Mouse (Mus musculus) megakaryocyte, embryonic 14.5 days (primary cell): Measurements from ENCODE around the gene Frmpd4. TPM values are rescaled to one million over a fixed set of nuclear protein-coding genes. Genes with fewer than 3 reads are reported as not detected.

ENCODE experiments used
- H3K27me3 ChIP-seq: replicated peaks from 2 replicates; pipeline ENCODE3; 2012; ENCODE audit warnings: inconsistent platforms
- H3K36me3 ChIP-seq: replicated peaks from 2 replicates; pipeline ENCODE3; 2012; ENCODE audit warnings: low read length, inconsistent platforms, mixed read lengths
- H3K4me1 ChIP-seq: 2 replicates; pipeline ENCODE4 v1.6.1; 2012; ENCODE audit warnings: inconsistent platforms
- H3K4me3 ChIP-seq: replicated peaks from 2 replicates; pipeline ENCODE3; 2012; ENCODE audit warnings: moderate library complexity, mild to moderate bottlenecking, inconsistent platforms
- H3K9me3 ChIP-seq: 2 replicates; pipeline ENCODE4 v1.6.1; 2012; ENCODE audit warnings: inconsistent platforms
- FLI1 ChIP-seq: IDR thresholded peaks from 2 replicates; pipeline ENCODE4 v1.6.1; 2012; ENCODE audit warnings: low read length, inconsistent platforms, mixed read lengths
- GATA1 ChIP-seq: IDR thresholded peaks from 3 replicates; pipeline ENCODE4 v1.6.1; 2012; ENCODE audit warnings: mixed read lengths, low read length, inconsistent platforms, borderline replicate concordance
- polyA plus RNA-seq: library from polyadenylated mRNA; stranded (reverse); fragments of >175 nt; gene quantifications from 2 replicates; pipeline ENCODE4 v1.2.3, GENCODE M21; 2012; ENCODE audit warnings: low replicate concordance; ENCODE audit not compliant: insufficient read depth

Frmpd4 gene
- polyA plus RNA-seq, 1 experiment = not detected

- Histone ChIP-seq H3K36me3 (no peaks in the 10 kb centered on the region), H3K4me3 (no peak overlapping the region), H3K9me3 (no peaks in the 10 kb centered on the region), H3K4me1 (no peaks in the 10 kb centered on the region), H3K27me3 (peaks cover 3% of the 10 kb centered on the region)
- TF ChIP-seq FLI1 (no peak), GATA1 (no peak)
Observed at GRCm38 (mm10) chrX:167909483-167909882, 667.5 kb downstream of the Frmpd4 start.

- no peak for TF ChIP-seq GATA1
- no peak for TF ChIP-seq FLI1
Observed at GRCm38 (mm10) chrX:167901046-167901445, 676.0 kb downstream of the Frmpd4 start.

GRCm38 (mm10) chrX:167854821-167855220, 722.2 kb downstream of the Frmpd4 start:
- Histone ChIP-seq H3K27me3 (peaks cover 9% of the 10 kb centered on the region), H3K36me3 (no peaks in the 10 kb centered on the region), H3K4me1 (no peaks in the 10 kb centered on the region), H3K9me3 (peaks cover 9% of the 10 kb centered on the region), H3K4me3 (no peak overlapping the region)
- no peak for TF ChIP-seq GATA1
- no peak for TF ChIP-seq FLI1

More at GRCm38 (mm10) chrX:167901046-167901445, 676.0 kb downstream of the Frmpd4 start:
- H3K36me3 ChIP-seq = no peaks in the 10 kb centered on the region
- no peak overlapping the region for H3K4me3 ChIP-seq
- no peaks in the 10 kb centered on the region for H3K27me3 ChIP-seq
- no peaks in the 10 kb centered on the region for H3K4me1 ChIP-seq
- H3K9me3 ChIP-seq = no peaks in the 10 kb centered on the region

- no peaks in the 10 kb centered on the region for H3K9me3 ChIP-seq
- H3K4me3 ChIP-seq = no peak overlapping the region
- H3K27me3 ChIP-seq = no peaks in the 10 kb centered on the region
- no peaks in the 10 kb centered on the region for H3K36me3 ChIP-seq
- no peak for TF ChIP-seq GATA1
- TF ChIP-seq FLI1 = no peak
- no peaks in the 10 kb centered on the region for H3K4me1 ChIP-seq
Observed at GRCm38 (mm10) chrX:167832543-167832942, 744.5 kb downstream of the Frmpd4 start.

- no peak overlapping the region for H3K4me3 ChIP-seq
- H3K36me3 ChIP-seq = no peaks in the 10 kb centered on the region
- no peaks in the 10 kb centered on the region for H3K27me3 ChIP-seq
- no peaks in the 10 kb centered on the region for H3K4me1 ChIP-seq
- no peaks in the 10 kb centered on the region for H3K9me3 ChIP-seq
- TF ChIP-seq FLI1 (no peak), GATA1 (no peak)
Observed at GRCm38 (mm10) chrX:167828456-167828855, 748.6 kb downstream of the Frmpd4 start.

- no peaks in the 10 kb centered on the region for H3K36me3 ChIP-seq
- H3K4me3 ChIP-seq = no peak overlapping the region
- no peaks in the 10 kb centered on the region for H3K9me3 ChIP-seq
- no peak for TF ChIP-seq FLI1
- H3K27me3 ChIP-seq = peaks cover 9% of the 10 kb centered on the region
- H3K4me1 ChIP-seq = no peaks in the 10 kb centered on the region
Observed at GRCm38 (mm10) chrX:167817363-167817762, 759.7 kb downstream of the Frmpd4 start.

- H3K4me3 ChIP-seq = no peak overlapping the region
- no peaks in the 10 kb centered on the region for H3K4me1 ChIP-seq
- TF ChIP-seq FLI1 = no peak
- TF ChIP-seq GATA1 = no peak
- H3K36me3 ChIP-seq = no peaks in the 10 kb centered on the region
- H3K9me3 ChIP-seq = no peaks in the 10 kb centered on the region
- peaks cover 4% of the 10 kb centered on the region for H3K27me3 ChIP-seq
Observed at GRCm38 (mm10) chrX:167810120-167810519, 766.9 kb downstream of the Frmpd4 start.

GRCm38 (mm10) chrX:167808572-167808971, 768.5 kb downstream of the Frmpd4 start:
- H3K27me3 ChIP-seq = peaks cover 2% of the 10 kb centered on the region
- no peaks in the 10 kb centered on the region for H3K36me3 ChIP-seq
- no peaks in the 10 kb centered on the region for H3K9me3 ChIP-seq
- H3K4me3 ChIP-seq = no peak overlapping the region
- no peak for TF ChIP-seq FLI1
- TF ChIP-seq GATA1 = no peak
- no peaks in the 10 kb centered on the region for H3K4me1 ChIP-seq

GRCm38 (mm10) chrX:167788737-167789136, 788.3 kb downstream of the Frmpd4 start:
- no peaks in the 10 kb centered on the region for H3K4me1 ChIP-seq
- H3K36me3 ChIP-seq = no peaks in the 10 kb centered on the region
- no peak overlapping the region for H3K4me3 ChIP-seq
- TF ChIP-seq FLI1 (no peak), GATA1 (no peak)
- no peaks in the 10 kb centered on the region for H3K9me3 ChIP-seq
- peaks cover 2% of the 10 kb centered on the region for H3K27me3 ChIP-seq

GRCm38 (mm10) chrX:167783526-167783925, 793.5 kb downstream of the Frmpd4 start:
- no peaks in the 10 kb centered on the region for H3K4me1 ChIP-seq
- no peaks in the 10 kb centered on the region for H3K27me3 ChIP-seq
- TF ChIP-seq FLI1 (no peak), GATA1 (no peak)
- H3K36me3 ChIP-seq = no peaks in the 10 kb centered on the region
- H3K4me3 ChIP-seq = no peak overlapping the region
- H3K9me3 ChIP-seq = no peaks in the 10 kb centered on the region

- TF ChIP-seq GATA1 (no peak), FLI1 (no peak)
- H3K36me3 ChIP-seq = no peaks in the 10 kb centered on the region
- no peaks in the 10 kb centered on the region for H3K4me1 ChIP-seq
- no peak overlapping the region for H3K4me3 ChIP-seq
- no peaks in the 10 kb centered on the region for H3K9me3 ChIP-seq
- peaks cover 4% of the 10 kb centered on the region for H3K27me3 ChIP-seq
Observed at GRCm38 (mm10) chrX:167719564-167719981, 857.5 kb downstream of the Frmpd4 start.
